Mouse (Mus musculus) kidney, adult 2 months (tissue): ENCODE data around the gene Prune1. TPM values are rescaled to one million over a fixed set of nuclear protein-coding genes. Genes with fewer than 3 reads are reported as not detected.

ENCODE experiments used
- DNase-seq: peaks from one replicate; pipeline ENCODE4 v3.0.0; 2021
- H3K27ac ChIP-seq: fragments of 200-500 bp; 2 replicates; pipeline ENCODE4 v1.5.1; 2012; ENCODE audit warnings: low read depth, low read length, control low read depth, inconsistent platforms; ENCODE audit not compliant: insufficient read depth
- H3K27me3 ChIP-seq: fragments of 200-500 bp; replicated peaks from 2 replicates; pipeline ENCODE4 v1.6.1; 2012; ENCODE audit warnings: mild to moderate bottlenecking, moderate library complexity, low read length, inconsistent platforms; ENCODE audit not compliant: control insufficient read depth, insufficient read depth
- H3K36me3 ChIP-seq: fragments of 200-500 bp; 2 replicates; pipeline ENCODE4 v1.6.1; 2012; ENCODE audit warnings: mild to moderate bottlenecking, moderate library complexity, low read length, inconsistent platforms; ENCODE audit not compliant: control insufficient read depth, insufficient read depth
- H3K4me1 ChIP-seq: fragments of 200-500 bp; 2 replicates; pipeline ENCODE4 v1.6.1; 2011; ENCODE audit warnings: low read length; ENCODE audit not compliant: control insufficient read depth, insufficient read depth
- H3K4me3 ChIP-seq: fragments of 200-500 bp; 2 replicates; pipeline ENCODE4 v1.5.1; 2011; ENCODE audit warnings: mild to moderate bottlenecking, low read depth, low read length, control low read depth; ENCODE audit not compliant: insufficient read depth
- CTCF ChIP-seq: fragments of 200-500 bp; conservative IDR thresholded peaks from 2 replicates; pipeline ENCODE4 v1.5.1; 2011; ENCODE audit warnings: low read depth, mild to moderate bottlenecking, control low read depth, low read length, moderate library complexity, mixed read lengths; ENCODE audit not compliant: insufficient read depth, insufficient read length
- POLR2A ChIP-seq: fragments of 200-500 bp; IDR thresholded peaks from one replicate; pipeline ENCODE4 v1.6.1; 2011; ENCODE audit warnings: low read depth, low read length, control low read depth
- WGBS: fragments of 180-500 bp; shearing (Covaris S2); methylation state at CpG from one replicate; pipeline ENCODE4 v1.1.7; 2018; 5-methylcytosine and 5-hydroxymethylcytosine counted together
- polyA plus RNA-seq: library from polyadenylated mRNA; depleted of rRNA; stranded (reverse); fragments of >200 nt; gene quantifications from 2 replicates; pipeline ENCODE4 v1.2.3, GENCODE M21; 2012

Prune1 gene
- polyA plus RNA-seq, 1 experiment = 27.0 TPM

DNA sequence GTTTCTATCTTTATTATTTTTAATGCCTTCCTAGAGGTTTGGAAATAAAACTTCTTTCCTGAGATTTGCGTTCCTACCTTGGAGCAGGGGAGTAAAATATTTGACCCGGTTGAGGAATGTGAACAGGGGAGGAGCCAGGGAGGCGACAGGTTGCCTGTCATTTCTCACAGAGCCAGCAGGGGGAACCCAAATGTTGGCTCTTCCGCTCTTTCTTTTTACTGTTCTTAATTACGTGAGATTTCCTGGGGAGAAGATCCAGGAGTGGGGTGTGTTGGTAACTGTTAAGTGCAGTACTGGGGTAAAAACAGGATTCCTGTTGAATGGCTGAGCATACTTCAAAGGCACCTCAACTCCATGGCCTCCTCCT is 14.2 kb upstream of the Prune1 start:
- H3K4me1 ChIP-seq = peaks cover 40% of the 10 kb centered on the region
- 4% methylated on average over 5 of the region's 5 CpGs for WGBS
- H3K36me3 ChIP-seq = no peaks in the 10 kb centered on the region; the same call in 1 of the 2 replicates
- DNase-seq = peak; percentile 84
- H3K27me3 ChIP-seq = no peaks in the 10 kb centered on the region
- H3K27ac ChIP-seq = peak overlapping the region; percentile 93
- no peak overlapping the region for H3K4me3 ChIP-seq
- TF ChIP-seq POLR2A (no peak), CTCF (peak; percentile 67)

DNA sequence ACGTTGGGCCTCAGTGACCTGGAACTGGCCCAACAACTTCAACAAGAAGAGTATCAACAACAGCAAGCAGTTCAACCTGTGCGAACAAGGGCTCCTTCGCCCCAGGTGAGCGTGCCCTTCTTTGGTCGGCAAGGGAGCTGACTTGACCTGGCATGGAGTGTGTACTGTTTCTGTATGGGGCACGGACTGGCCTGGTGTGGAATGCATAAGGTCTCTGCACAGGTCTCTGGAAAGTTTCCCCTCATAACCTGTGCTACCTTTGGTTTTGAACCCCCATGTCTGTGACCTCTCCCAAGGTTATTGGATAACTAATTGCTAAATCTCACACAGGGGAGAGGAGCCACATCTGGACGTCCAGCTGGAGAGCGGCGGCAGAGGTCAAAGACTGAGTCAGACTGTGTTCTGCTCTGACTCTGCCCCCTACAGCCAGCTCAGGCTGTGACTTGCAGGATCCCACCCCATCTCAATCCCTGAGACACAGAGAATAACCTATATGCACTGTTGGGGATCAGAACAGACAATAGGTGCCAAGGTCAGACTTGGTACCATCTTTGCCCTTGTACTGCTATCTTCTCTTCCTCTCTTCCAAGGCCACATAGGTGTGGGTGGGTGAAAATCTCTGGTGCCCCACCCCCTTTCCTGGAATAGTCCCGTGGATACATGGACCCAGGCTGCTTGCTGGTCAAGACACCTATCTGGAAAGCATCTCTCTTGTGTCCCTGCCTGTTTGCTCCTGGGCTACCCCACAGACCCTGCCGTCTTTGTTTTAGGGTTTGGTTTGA is 13.6 kb upstream of the Prune1 start:
- Histone ChIP-seq H3K4me3 (no peak overlapping the region), H3K27ac (peak overlapping the region; percentile 93), H3K4me1 (peaks cover 44% of the 10 kb centered on the region), H3K27me3 (no peaks in the 10 kb centered on the region), H3K36me3 (no peaks in the 10 kb centered on the region; the same call in 1 of the 2 replicates)
- WGBS = 33% methylated on average over 11 of the region's 11 CpGs
- DNase-seq = peak; percentile 89
- TF ChIP-seq CTCF = peak; percentile 43
- TF ChIP-seq POLR2A = no peak

DNA sequence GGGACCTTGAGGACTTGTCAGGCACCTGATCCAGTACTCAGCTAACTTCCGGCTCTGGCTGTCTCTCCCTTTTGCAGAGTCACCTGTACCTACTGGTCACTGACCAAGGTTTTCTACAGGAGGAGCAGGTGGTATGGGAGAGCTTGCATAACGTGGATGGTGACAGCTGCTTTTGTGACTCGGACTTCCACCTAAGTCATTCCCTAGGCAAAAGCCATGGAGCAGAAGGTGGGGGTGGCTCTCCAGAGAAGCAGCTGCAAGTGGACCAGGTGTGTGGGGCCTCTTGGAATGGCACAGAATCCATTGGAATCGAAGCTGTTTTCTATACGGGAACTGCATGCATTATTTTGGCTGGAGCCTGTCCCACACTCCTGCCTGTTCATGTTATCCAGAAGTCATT is 12.8 kb upstream of the Prune1 start:
- no peak for DNase-seq
- H3K27me3 ChIP-seq = no peaks in the 10 kb centered on the region
- H3K4me1 ChIP-seq = peaks cover 49% of the 10 kb centered on the region
- peaks cover 2% of the 10 kb centered on the region; the same call in 1 of the 2 replicates for H3K36me3 ChIP-seq
- TF ChIP-seq CTCF (no peak), POLR2A (no peak)
- 55% methylated on average over 5 of the region's 5 CpGs for WGBS
- H3K27ac ChIP-seq = peak overlapping the region; percentile 93
- no peak overlapping the region for H3K4me3 ChIP-seq

DNA sequence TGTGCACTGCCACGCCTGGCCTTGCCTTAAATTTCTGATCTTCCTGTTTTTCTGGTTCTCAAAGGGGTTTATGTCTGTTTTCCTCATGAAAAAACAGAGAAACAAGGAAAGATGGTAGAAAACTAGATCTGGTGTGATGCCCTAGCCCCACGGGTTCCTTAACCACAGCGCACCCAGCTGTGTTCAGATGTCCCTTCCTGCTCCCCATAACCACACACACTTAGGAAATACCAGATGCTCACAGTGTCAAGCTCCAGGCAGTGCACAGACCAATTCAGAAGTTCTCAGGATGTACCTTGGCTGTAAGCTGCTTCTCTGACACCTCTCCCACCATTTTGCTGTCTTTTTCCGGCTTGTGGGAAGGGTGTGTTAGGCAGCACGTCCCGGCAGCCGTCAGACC is 12.4 kb upstream of the Prune1 start:
- Histone ChIP-seq H3K4me3 (no peak overlapping the region), H3K36me3 (peaks cover 2% of the 10 kb centered on the region; the same call in 1 of the 2 replicates), H3K27me3 (no peaks in the 10 kb centered on the region), H3K27ac (peak overlapping the region; percentile 93; the same call in 1 of the 2 replicates), H3K4me1 (peaks cover 49% of the 10 kb centered on the region)
- DNase-seq = no peak
- WGBS = 62% methylated on average over 7 of the region's 7 CpGs
- TF ChIP-seq POLR2A = no peak
- no peak for TF ChIP-seq CTCF

DNA sequence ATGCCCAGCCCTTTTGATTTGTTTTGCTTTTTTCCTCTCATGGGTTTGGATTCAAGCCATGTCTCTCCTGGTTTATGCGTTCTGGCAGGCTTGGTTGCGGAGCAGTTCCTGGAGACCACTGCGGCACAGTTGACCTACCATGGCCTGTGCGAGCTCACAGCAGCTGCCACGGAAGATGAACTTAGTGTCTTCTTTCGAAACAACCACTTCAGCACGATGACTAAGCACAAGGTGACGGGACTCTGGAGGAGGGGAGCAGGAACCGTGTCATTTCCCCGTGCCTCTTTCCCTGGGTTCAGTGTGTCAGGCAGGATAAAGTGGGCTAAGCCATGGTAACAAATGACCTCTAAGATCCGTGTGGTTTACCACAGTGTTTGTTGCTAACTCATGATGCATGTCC is 11.7 kb upstream of the Prune1 start:
- peaks cover 49% of the 10 kb centered on the region for H3K4me1 ChIP-seq
- H3K4me3 ChIP-seq = no peak overlapping the region
- H3K36me3 ChIP-seq = peaks cover 4% of the 10 kb centered on the region; the same call in 1 of the 2 replicates
- 7% methylated on average over 11 of the region's 11 CpGs for WGBS
- H3K27ac ChIP-seq = peak overlapping the region; percentile 93
- peak; percentile 89 for DNase-seq
- no peak for TF ChIP-seq POLR2A
- TF ChIP-seq CTCF = no peak
- no peaks in the 10 kb centered on the region for H3K27me3 ChIP-seq

DNA sequence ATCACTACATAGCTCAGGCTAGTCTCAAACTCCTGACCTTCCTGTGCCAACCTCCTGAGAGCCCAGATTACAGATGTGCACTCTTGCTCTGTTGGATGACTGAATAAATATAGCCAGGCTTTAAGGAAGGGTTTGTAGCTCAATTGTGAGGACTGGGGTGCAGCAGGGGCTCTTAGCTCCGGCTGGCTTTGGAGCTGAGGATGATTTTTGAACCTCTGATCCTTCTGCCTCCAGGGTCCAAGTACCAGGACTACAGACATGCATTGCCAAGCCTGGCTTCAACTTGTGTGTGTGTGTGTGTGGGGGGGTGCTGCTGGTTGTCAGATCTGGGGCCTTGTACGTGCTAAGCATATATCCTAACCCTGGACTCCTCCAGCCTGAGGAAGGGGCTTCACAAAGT is 11.0 kb upstream of the Prune1 start:
- DNase-seq = no peak
- peaks cover 8% of the 10 kb centered on the region; the same call in 1 of the 2 replicates for H3K36me3 ChIP-seq
- no peak overlapping the region for H3K4me3 ChIP-seq
- 71% methylated on average over 2 of the region's 2 CpGs for WGBS
- no peaks in the 10 kb centered on the region for H3K27me3 ChIP-seq
- H3K27ac ChIP-seq = peak overlapping the region; percentile 93
- TF ChIP-seq CTCF = no peak
- no peak for TF ChIP-seq POLR2A
- peaks cover 53% of the 10 kb centered on the region for H3K4me1 ChIP-seq

DNA sequence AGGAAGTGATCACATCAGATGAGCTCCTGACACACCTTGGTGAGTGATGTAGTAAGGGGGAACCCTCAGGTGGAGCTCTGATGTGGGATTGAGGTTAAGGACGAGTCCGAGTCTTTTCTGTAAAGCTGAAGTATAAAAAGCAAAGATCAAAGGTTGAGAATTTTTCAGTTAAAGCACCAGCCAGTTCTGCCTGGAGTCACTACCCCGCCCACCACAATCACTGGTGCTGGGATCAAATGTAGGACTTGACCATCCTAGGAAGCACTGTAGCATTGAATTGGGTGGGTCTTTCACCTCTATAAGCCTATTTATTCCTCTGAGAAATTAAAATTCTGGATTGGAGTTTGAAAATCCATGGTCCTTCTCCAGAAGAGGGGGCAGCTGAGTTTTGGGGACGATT is 9.2 kb upstream of the Prune1 start:
- Histone ChIP-seq H3K36me3 (peaks cover 8% of the 10 kb centered on the region; the same call in 1 of the 2 replicates), H3K27ac (peak overlapping the region; percentile 25; the same call in 1 of the 2 replicates), H3K27me3 (no peaks in the 10 kb centered on the region), H3K4me1 (peaks cover 62% of the 10 kb centered on the region), H3K4me3 (no peak overlapping the region)
- DNase-seq = peak; percentile 67
- 57% methylated on average over 4 of the region's 4 CpGs for WGBS
- TF ChIP-seq CTCF = no peak
- no peak for TF ChIP-seq POLR2A
